Mouse (Mus musculus): ENCODE data around the gene Arhgap11a.

- TF ChIP-seq CTCF (IDR thresholded peaks at IDR 0.05; ENCODE audit: insufficient read depth, low read depth, low read length) (peak; percentile 29; the same call in 1 of the 2 replicates), POLR2A (IDR thresholded peaks at IDR 0.05; ENCODE audit: insufficient read depth, low read depth, low read length) (no peak)
Measured at GRCm38 (mm10) chr2:113807640-113808039, 40.8 kb downstream of the Arhgap11a start.
